Mouse (Mus musculus): Measurements from ENCODE around the gene Zfp189. TPM values are rescaled to one million over a fixed set of nuclear protein-coding genes. Genes with fewer than 3 reads are reported as not detected.
"Not testable (repeated sequence)": the region's sequence is repeated elsewhere in the genome, so short reads cannot be mapped to it uniquely, and the experiment has no call there.

Zfp189 gene
- polyA plus RNA-seq (2016; fragmentation: Nextera tagmentation; extraction: Ambion mirVana), result 10.7 and 11.2 TPM in 2 replicates

- Histone ChIP-seq H3K9me3 (no peaks in the 10 kb centered on the region), H3K4me3 (peak within 1 kb of the TSS; percentile 74), H3K27ac (replicated peaks) (peak within 1 kb of the TSS; percentile 88), H3K27me3 (replicated peaks; ENCODE audit: low read depth, poor library complexity, severe bottlenecking) (no peaks in the 10 kb centered on the region), H3K36me3 (replicated peaks) (peaks cover 49% of the 10 kb centered on the region), H3K4me1 (peaks cover 17% of the 10 kb centered on the region)
- under 1% methylated on average over 41 of the region's 41 CpGs for WGBS
- DNase-seq (ENCODE audit: low spot score), result peak; percentile 94
Observed at GRCm38 (mm10) chr4:49520572-49521340, at the start of gene Zfp189, which contains the start of gene Mrpl50. TSS of gene Zfp189 (plus strand) at chr4:49521176. TSS of gene Mrpl50 (minus strand) at chr4:49521093.

- WGBS, result 51% methylated on average over 3 of the region's 3 CpGs
- Histone ChIP-seq H3K4me3 (no peak within 1 kb of the TSS), H3K27me3 (replicated peaks; ENCODE audit: low read depth, poor library complexity, severe bottlenecking) (no peaks in the 10 kb centered on the region), H3K9me3 (no peaks in the 10 kb centered on the region), H3K4me1 (peaks cover 5% of the 10 kb centered on the region; the same call in 1 of the 2 replicates), H3K36me3 (replicated peaks) (no peaks in the 10 kb centered on the region), H3K27ac (replicated peaks) (no peak within 1 kb of the TSS)
- DNase-seq (ENCODE audit: low spot score), result no peak
Observed at GRCm38 (mm10) chr4:49473435-49474100, 47.4 kb upstream of the Zfp189 start, which contains the start of gene Acnat1. TSS of gene Acnat1 (minus strand) at chr4:49473912.

- Histone ChIP-seq H3K27ac (replicated peaks) (no peak overlapping the region), H3K36me3 (replicated peaks) (no peaks in the 10 kb centered on the region)
- DNase-seq (ENCODE audit: low spot score), result no peak
Observed at GRCm38 (mm10) chr4:49474583-49474982, 46.4 kb upstream of the Zfp189 start.

GRCm38 (mm10) chr4:49478118-49478877 lies 42.7 kb upstream of the Zfp189 start:
- Histone ChIP-seq H3K4me1 (peaks cover 14% of the 10 kb centered on the region; the same call in 1 of the 2 replicates), H3K36me3 (replicated peaks) (no peaks in the 10 kb centered on the region), H3K9me3 (no peaks in the 10 kb centered on the region), H3K27me3 (replicated peaks; ENCODE audit: low read depth, poor library complexity, severe bottlenecking) (no peaks in the 10 kb centered on the region; the same call in 1 of the 2 replicates), H3K27ac (replicated peaks) (no peak overlapping the region), H3K4me3 (peak overlapping the region; percentile 44; the same call in 1 of the 2 replicates)
- 20% methylated on average over 19 of the region's 19 CpGs for WGBS
- DNase-seq (ENCODE audit: low spot score), result peak; percentile 27

More at GRCm38 (mm10) chr4:49474583-49474982, 46.4 kb upstream of the Zfp189 start:
- Histone ChIP-seq H3K9me3 (no peaks in the 10 kb centered on the region), H3K4me1 (peaks cover 8% of the 10 kb centered on the region; the same call in 1 of the 2 replicates), H3K4me3 (no peak overlapping the region), H3K27me3 (replicated peaks; ENCODE audit: low read depth, poor library complexity, severe bottlenecking) (no peaks in the 10 kb centered on the region)

GRCm38 (mm10) chr4:49479035-49479434 lies 41.9 kb upstream of the Zfp189 start:
- H3K4me1 ChIP-seq, result peaks cover 14% of the 10 kb centered on the region; the same call in 1 of the 2 replicates
- DNase-seq (ENCODE audit: low spot score); H3K27ac ChIP-seq (replicated peaks); H3K27me3 ChIP-seq (replicated peaks; ENCODE audit: low read depth, poor library complexity, severe bottlenecking); H3K4me3 ChIP-seq; H3K9me3 ChIP-seq; H3K36me3 ChIP-seq (replicated peaks): not testable (repeated sequence)
- WGBS, result 16% methylated on average over 2 of the region's 2 CpGs

DNA sequence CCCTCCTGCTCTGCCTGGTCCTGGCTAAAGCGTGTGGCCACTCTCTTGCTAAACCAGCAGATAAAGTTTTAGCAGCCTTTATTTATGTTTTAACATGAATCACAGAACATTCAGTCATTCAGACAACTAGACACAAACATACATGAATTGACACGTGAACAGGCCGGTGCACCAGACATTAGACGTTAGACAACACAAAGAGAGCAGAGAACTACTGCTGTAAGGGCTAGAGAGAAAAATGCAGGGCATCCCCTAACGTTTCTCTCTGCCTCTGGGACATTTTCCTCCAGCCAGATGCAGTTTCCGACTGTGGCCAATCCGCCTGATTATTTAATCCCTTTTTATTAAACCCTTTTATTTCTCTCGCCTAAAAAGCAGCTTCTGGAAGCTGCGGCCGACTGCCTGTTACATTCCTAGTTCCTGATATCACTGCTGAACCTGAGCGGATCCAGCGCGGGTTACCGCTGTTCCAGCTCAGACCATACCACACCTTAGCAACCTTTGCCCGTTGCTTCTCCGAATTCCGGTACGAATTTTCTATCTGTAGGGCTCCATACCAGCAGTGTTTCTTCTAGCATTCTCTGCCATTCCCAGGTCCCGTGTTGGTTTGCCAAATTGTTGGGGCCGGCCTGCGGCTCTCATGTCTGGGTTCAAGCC lies 40.7 kb upstream of the Zfp189 start:
- H3K27ac ChIP-seq (replicated peaks), result no peak overlapping the region
- H3K4me1 ChIP-seq, result peaks cover 14% of the 10 kb centered on the region; the same call in 1 of the 2 replicates
- peak overlapping the region; percentile 28; the same call in 1 of the 2 replicates for H3K4me3 ChIP-seq
- 20% methylated on average over 21 of the region's 21 CpGs for WGBS
- no peaks in the 10 kb centered on the region for H3K9me3 ChIP-seq
- DNase-seq (ENCODE audit: low spot score), result peak; percentile 16
- no peaks in the 10 kb centered on the region; the same call in 1 of the 2 replicates for H3K27me3 ChIP-seq (replicated peaks; ENCODE audit: low read depth, poor library complexity, severe bottlenecking)
- H3K36me3 ChIP-seq (replicated peaks), result no peaks in the 10 kb centered on the region

DNA sequence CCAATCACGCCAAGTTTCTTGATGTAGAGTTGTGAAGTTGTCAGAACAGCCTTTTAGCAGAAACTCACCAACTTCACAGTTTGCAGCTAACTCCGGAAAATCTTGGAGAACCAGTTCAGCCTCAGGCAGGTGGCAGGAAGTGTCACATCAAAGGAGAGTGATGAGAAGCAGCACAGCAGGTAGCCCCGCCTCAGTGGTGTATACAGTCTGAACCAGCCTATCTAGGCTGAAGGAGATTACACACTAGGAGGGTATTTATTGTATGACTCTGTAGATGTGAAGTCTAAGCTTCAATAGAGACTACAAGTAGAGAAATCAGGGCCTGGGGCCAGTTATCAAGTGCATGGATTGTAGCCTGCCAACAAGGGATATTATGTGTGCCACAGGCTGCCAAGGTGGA lies 40.1 kb upstream of the Zfp189 start:
- WGBS, result 36% methylated on average over 3 of the region's 3 CpGs
- H3K27me3 ChIP-seq (replicated peaks; ENCODE audit: low read depth, poor library complexity, severe bottlenecking), result no peaks in the 10 kb centered on the region; the same call in 1 of the 2 replicates

GRCm38 (mm10) chr4:49485442-49485841 lies 35.5 kb upstream of the Zfp189 start:
- no peak for DNase-seq (ENCODE audit: low spot score)
- Histone ChIP-seq H3K27me3 (replicated peaks; ENCODE audit: low read depth, poor library complexity, severe bottlenecking) (no peaks in the 10 kb centered on the region; the same call in 1 of the 2 replicates), H3K27ac (replicated peaks) (no peak overlapping the region)

More for the DNA sequence above, 40.1 kb upstream of the Zfp189 start:
- Histone ChIP-seq H3K9me3 (no peaks in the 10 kb centered on the region), H3K27ac (replicated peaks) (no peak overlapping the region), H3K36me3 (replicated peaks) (no peaks in the 10 kb centered on the region), H3K4me1 (peaks cover 14% of the 10 kb centered on the region; the same call in 1 of the 2 replicates), H3K4me3 (no peak overlapping the region)
- DNase-seq (ENCODE audit: low spot score), result no peak

DNA sequence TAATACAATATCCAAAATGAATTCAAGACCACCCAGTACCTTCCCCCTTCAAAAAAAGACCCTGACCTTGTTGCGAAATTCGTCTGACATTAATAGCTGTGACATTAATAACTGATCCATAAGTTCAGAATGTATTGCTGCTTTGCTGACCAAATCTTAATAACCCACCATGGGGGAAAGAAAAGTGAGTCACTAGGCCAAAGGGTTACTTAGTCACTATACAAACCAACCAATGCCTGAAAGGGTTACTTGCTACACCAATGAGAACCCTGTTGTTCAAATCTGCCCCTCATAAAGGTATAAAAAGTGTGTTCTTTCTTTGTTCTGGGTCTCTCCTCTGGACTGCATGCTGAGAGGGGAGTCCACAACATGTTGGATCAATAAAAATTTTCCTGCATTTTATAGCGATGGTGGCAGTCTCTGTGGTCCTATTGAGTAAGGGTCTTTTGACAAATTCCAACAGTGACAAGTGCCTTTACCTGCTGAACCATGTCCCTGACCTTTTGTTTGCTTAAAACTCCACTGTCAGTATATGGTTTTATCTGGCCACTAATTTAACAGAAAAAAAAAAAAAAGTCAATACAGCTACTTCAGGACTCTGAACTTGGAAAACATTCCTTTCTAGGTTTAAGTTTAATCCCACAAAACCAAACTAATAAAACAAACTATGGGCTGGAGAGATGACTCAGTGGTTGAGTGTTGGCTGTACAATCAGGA lies 34.9 kb upstream of the Zfp189 start:
- H3K27me3 ChIP-seq (replicated peaks; ENCODE audit: low read depth, poor library complexity, severe bottlenecking); H3K36me3 ChIP-seq (replicated peaks); H3K4me3 ChIP-seq; H3K27ac ChIP-seq (replicated peaks); DNase-seq (ENCODE audit: low spot score); H3K4me1 ChIP-seq; H3K9me3 ChIP-seq: not testable (repeated sequence)
- 83% methylated on average over 3 of the region's 3 CpGs for WGBS

More at GRCm38 (mm10) chr4:49485442-49485841, 35.5 kb upstream of the Zfp189 start:
- Histone ChIP-seq H3K4me1 (0 out of 2 replicates have a peak, but pooled peaks cover 3% of the 10 kb centered on the region), H3K9me3 (no peaks in the 10 kb centered on the region), H3K4me3 (no peak overlapping the region), H3K36me3 (replicated peaks) (no peaks in the 10 kb centered on the region)

- 95% methylated on average over 1 of the region's 1 CpGs for WGBS
- Histone ChIP-seq H3K4me3 (no peak overlapping the region), H3K36me3 (replicated peaks) (no peaks in the 10 kb centered on the region), H3K4me1 (no peaks in the 10 kb centered on the region), H3K27me3 (replicated peaks; ENCODE audit: low read depth, poor library complexity, severe bottlenecking) (no peaks in the 10 kb centered on the region), H3K9me3 (no peaks in the 10 kb centered on the region), H3K27ac (replicated peaks) (no peak overlapping the region)
- DNase-seq (ENCODE audit: low spot score), result no peak
Observed at GRCm38 (mm10) chr4:49503563-49503962, 17.4 kb upstream of the Zfp189 start.

- H3K4me3 ChIP-seq, result no peak within 1 kb of the TSS
- WGBS, result 82% methylated on average over 3 of the region's 3 CpGs
- H3K9me3 ChIP-seq, result no peaks in the 10 kb centered on the region
- H3K27me3 ChIP-seq (replicated peaks; ENCODE audit: low read depth, poor library complexity, severe bottlenecking), result no peaks in the 10 kb centered on the region
- no peak for DNase-seq (ENCODE audit: low spot score)
- no peak within 1 kb of the TSS for H3K27ac ChIP-seq (replicated peaks)
- no peaks in the 10 kb centered on the region for H3K4me1 ChIP-seq
- no peaks in the 10 kb centered on the region for H3K36me3 ChIP-seq (replicated peaks)
Observed at GRCm38 (mm10) chr4:49506386-49506785, 14.6 kb upstream of the Zfp189 start, which contains the start of gene Baat. TSS of gene Baat (minus strand) at chr4:49506557.

Measured in embryonic facial prominence, embryonic 10.5 days (tissue).